Mouse (Mus musculus) bone marrow, adult 2 months (tissue): ENCODE data around the gene Camta1.

ENCODE experiments used
- CTCF ChIP-seq: fragments of 200-500 bp; IDR thresholded peaks from 2 replicates; pipeline ENCODE4 v1.5.1; 2011; ENCODE audit warnings: low read length, control low read depth; ENCODE audit not compliant: control insufficient read depth, insufficient read depth
- POLR2A ChIP-seq: fragments of 200-500 bp; IDR thresholded peaks from 2 replicates; pipeline ENCODE4 v1.6.1; 2011; ENCODE audit warnings: low read depth, mild to moderate bottlenecking, control low read depth, low read length, borderline replicate concordance; ENCODE audit not compliant: control insufficient read depth

DNA sequence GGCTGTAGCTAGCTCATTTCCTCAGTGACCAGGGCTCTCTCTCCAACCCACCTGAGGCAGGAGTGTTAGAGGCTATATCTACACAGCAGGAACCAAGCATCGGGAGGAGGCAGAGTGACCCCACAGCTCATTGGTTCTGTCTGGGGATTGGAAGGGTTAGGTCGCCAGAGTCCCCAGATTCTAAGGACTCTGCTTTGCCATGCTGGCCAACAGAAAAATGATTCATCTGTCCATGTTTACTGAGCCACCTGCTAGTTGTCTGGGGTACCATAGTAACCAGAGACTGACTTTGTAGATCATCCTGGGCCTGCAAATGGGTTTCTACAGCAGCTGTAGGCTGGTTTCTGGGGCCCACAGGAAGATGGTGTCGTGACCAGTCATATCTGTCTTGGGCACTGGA, 292.1 kb downstream of the Camta1 start:
- TF ChIP-seq POLR2A (no peak), CTCF (no peak)
